Comparison of ENCODE assay signal across 8 mouse cellular contexts in genomic region chr7:44866276-44867009, GRCm38 (mm10). TPM values are rescaled to one million over a fixed set of nuclear protein-coding genes. Genes with fewer than 3 reads are reported as not detected.
DNase-seq lines count a peak whose midpoint lies in the region; TF ChIP-seq lines count a peak whose summit lies in the region.

No protein-coding gene starts in this region.

- DNase-seq in layer of hippocampus, adult 2 months (ENCODE audit: low spot score in 2 of 2), result no peak
- no peak for DNase-seq in layer of hippocampus, adult 8-10 months (ENCODE audit: low spot score in 2 of 2)
- DNase-seq in heart, postnatal 10 days, result peak; percentile 85 to 87
- DNase-seq in kidney, postnatal 4 days, result peak; percentile 72 to 82
- DNase-seq in testis, postnatal 14 days (ENCODE audit: low spot score), result peak; percentile 81
- no peak for DNase-seq in spleen, adult 12 weeks (ENCODE audit: low spot score)

- peak overlapping the region; percentile 99 for H3K27ac ChIP-seq in layer of hippocampus, adult 2 months
- H3K27ac ChIP-seq in embryonic fibroblast, embryonic 13.5 days (ENCODE audit: insufficient read depth, low read length), result peak overlapping the region; percentile 13; the same call in 1 of the 2 replicates

- H3K27me3 ChIP-seq in megakaryocyte, embryonic 14.5 days (replicated peaks), result no peaks in the 10 kb centered on the region

- no peak for TF ChIP-seq POLR2A in embryonic fibroblast, embryonic 13.5 days (IDR thresholded peaks at IDR 0.05; ENCODE audit: low read depth, low read length)

- no peaks in the 10 kb centered on the region for H3K9me3 ChIP-seq in megakaryocyte, embryonic 14.5 days

- 0 out of 2 replicates have a peak, but pooled peaks cover 7% of the 10 kb centered on the region for H3K4me1 ChIP-seq in embryonic fibroblast, embryonic 13.5 days (ENCODE audit: control insufficient read depth, insufficient read depth, low read length)
- H3K4me1 ChIP-seq in megakaryocyte, embryonic 14.5 days, result peaks cover 80% of the 10 kb centered on the region

- intact Hi-C loops in heart, postnatal 10 days (cut with DNase I), result no loop called here

- H3K4me3 ChIP-seq in layer of hippocampus, adult 2 months, result peak overlapping the region; percentile 75; the same call in 1 of the 2 replicates
- H3K4me3 ChIP-seq in embryonic fibroblast, embryonic 13.5 days (ENCODE audit: insufficient read depth, low read length), result no peak overlapping the region
- peak overlapping the region; percentile 88 for H3K4me3 ChIP-seq in megakaryocyte, embryonic 14.5 days (replicated peaks)

- TF ChIP-seq CTCF in layer of hippocampus, adult 2 months (conservative IDR thresholded peaks at IDR 0.05), result peak; percentile 18; the same call in 1 of the 2 replicates
- TF ChIP-seq CTCF in embryonic fibroblast, embryonic 13.5 days (IDR thresholded peaks at IDR 0.05; ENCODE audit: borderline replicate concordance, insufficient read depth, low read length), result no peak

- peaks cover 61% of the 10 kb centered on the region for H3K36me3 ChIP-seq in megakaryocyte, embryonic 14.5 days (replicated peaks; ENCODE audit: low read length)

RNA-seq across cellular contexts. Expression of gene Ptov1, which starts 3.1 kb away (rescaled TPM):
- total RNA-seq in layer of hippocampus, adult 2 months (2021), result 100 to 1,000 TPM; 321 to 335 TPM
- total RNA-seq in layer of hippocampus, adult 8-10 months (2022), result 100 to 1,000 TPM; 310 to 354 (median 329) TPM
- 144 and 160 TPM in 2 replicates for polyA plus RNA-seq in embryonic fibroblast, embryonic 13.5 days (2011; ENCODE audit: insufficient read length, low read depth, missing spikeins)
- total RNA-seq in heart, postnatal 10 days (2021), result 100 to 1,000 TPM; 189 to 196 TPM
- 191 and 368 TPM in 2 replicates for polyA plus RNA-seq in megakaryocyte, embryonic 14.5 days (2012; ENCODE audit: insufficient read depth, low replicate concordance)

RNA-seq across cellular contexts. Expression of gene Pnkp, which starts 9.5 kb away (rescaled TPM):
- total RNA-seq in layer of hippocampus, adult 2 months (2021), result 10 to 100 TPM; 33.1 to 36.3 TPM
- 10 to 100 TPM; 29.8 to 37.7 (median 32.4) TPM for total RNA-seq in layer of hippocampus, adult 8-10 months (2022)
- 24.7 and 30.6 TPM in 2 replicates for polyA plus RNA-seq in embryonic fibroblast, embryonic 13.5 days (2011; ENCODE audit: insufficient read length, low read depth, missing spikeins)
- 10 to 100 TPM; 18.1 to 21.6 TPM for total RNA-seq in heart, postnatal 10 days (2021)
- polyA plus RNA-seq in megakaryocyte, embryonic 14.5 days (2012; ENCODE audit: insufficient read depth, low replicate concordance), result 30.0 and 36.4 TPM in 2 replicates

RNA-seq across cellular contexts. Expression of gene Tbc1d17, which starts 17.6 kb away (rescaled TPM):
- total RNA-seq in layer of hippocampus, adult 2 months (2021), result 10 to 100 TPM; 69.0 to 81.3 TPM
- 10 to 100 TPM; 71.9 to 92.1 (median 73.8) TPM for total RNA-seq in layer of hippocampus, adult 8-10 months (2022)
- polyA plus RNA-seq in embryonic fibroblast, embryonic 13.5 days (2011; ENCODE audit: insufficient read length, low read depth, missing spikeins), result 26.9 and 33.8 TPM in 2 replicates
- total RNA-seq in heart, postnatal 10 days (2021), result 10 to 100 TPM; 38.4 to 44.7 TPM
- 44.5 TPM in 2 replicates for polyA plus RNA-seq in megakaryocyte, embryonic 14.5 days (2012; ENCODE audit: insufficient read depth, low replicate concordance)

RNA-seq across cellular contexts. Expression of gene Akt1s1, which starts 17.7 kb away (rescaled TPM):
- 10 to 100 TPM; 76.7 to 84.3 TPM for total RNA-seq in layer of hippocampus, adult 2 months (2021)
- 10 to 100 TPM; 66.3 to 72.6 (median 71.0) TPM for total RNA-seq in layer of hippocampus, adult 8-10 months (2022)
- polyA plus RNA-seq in embryonic fibroblast, embryonic 13.5 days (2011; ENCODE audit: insufficient read length, low read depth, missing spikeins), result 80.0 and 84.2 TPM in 2 replicates
- total RNA-seq in heart, postnatal 10 days (2021), result 10 to 100 TPM; 76.8 to 78.4 TPM
- 372 and 2,506 TPM in 2 replicates for polyA plus RNA-seq in megakaryocyte, embryonic 14.5 days (2012; ENCODE audit: insufficient read depth, low replicate concordance)

RNA-seq across cellular contexts. Expression of gene Med25, which starts 26.1 kb away (rescaled TPM):
- 100 to 1,000 TPM; 103 to 107 TPM for total RNA-seq in layer of hippocampus, adult 2 months (2021)
- total RNA-seq in layer of hippocampus, adult 8-10 months (2022), result 100 to 1,000 TPM in 3 of 4 experiments, 10 to 100 TPM in 1; 89.6 to 111 (median 107) TPM
- polyA plus RNA-seq in embryonic fibroblast, embryonic 13.5 days (2011; ENCODE audit: insufficient read length, low read depth, missing spikeins), result 33.4 and 42.8 TPM in 2 replicates
- 10 to 100 TPM; 67.7 to 77.1 TPM for total RNA-seq in heart, postnatal 10 days (2021)
- polyA plus RNA-seq in megakaryocyte, embryonic 14.5 days (2012; ENCODE audit: insufficient read depth, low replicate concordance), result 249 and 952 TPM in 2 replicates

Comparison
In these comparisons a context has a peak if more than half of its experiments do, and no peak if none do; other contexts are left out.
1. DNase-seq: peak in heart, postnatal 10 days (2 of 2), kidney, postnatal 4 days (2 of 2) and testis, postnatal 14 days (single experiment); none in layer of hippocampus, adult 2 months (0 of 2), layer of hippocampus, adult 8-10 months (0 of 2) and spleen, adult 12 weeks (single experiment).